Mouse (Mus musculus) forebrain, postnatal 0 days (tissue): ENCODE measurements around the gene Runx2. TPM values are rescaled to one million over a fixed set of nuclear protein-coding genes. Genes with fewer than 3 reads are reported as not detected.
A peak's percentile ranks its signal among the peaks of the same experiment; 100 is the strongest.

ENCODE experiments used
- ATAC-seq: fragments of 200-750 bp; cut with Nextera tagmentation; 2 replicates; pipeline ENCODE4 v1.8.0; 2017; ENCODE audit warnings: mild to moderate bottlenecking, moderate library complexity
- DNase-seq: peaks from one replicate; pipeline ENCODE4 v3.0.0-alpha.2; 2015
- H3K27ac ChIP-seq: fragments of 300-500 bp; sonication (generic); 2 replicates; pipeline ENCODE4 v1.5.1; 2014; ENCODE audit warnings: low read depth, mild to moderate bottlenecking, antibody characterized with exemption, low read length, moderate library complexity, mixed read lengths
- H3K27me3 ChIP-seq: fragments of 300-500 bp; sonication (generic); 2 replicates; pipeline ENCODE4 v1.6.1; 2014; ENCODE audit warnings: mild to moderate bottlenecking, low read length, mixed read lengths; ENCODE audit not compliant: insufficient read depth
- H3K36me3 ChIP-seq: fragments of 300-500 bp; sonication (generic); 2 replicates; pipeline ENCODE4 v1.6.1; 2014; ENCODE audit warnings: mild to moderate bottlenecking, moderate library complexity; ENCODE audit not compliant: insufficient read depth
- H3K4me1 ChIP-seq: fragments of 300-500 bp; sonication (generic); 2 replicates; pipeline ENCODE4 v1.6.1; 2014; ENCODE audit warnings: antibody characterized with exemption; ENCODE audit not compliant: insufficient read depth
- H3K4me2 ChIP-seq: fragments of 300-500 bp; sonication (generic); 2 replicates; pipeline ENCODE4 v1.6.1; 2014; ENCODE audit warnings: low read depth, mild to moderate bottlenecking, moderate library complexity
- H3K4me3 ChIP-seq: fragments of 300-500 bp; sonication (generic); 2 replicates; pipeline ENCODE4 v1.5.1; 2014; ENCODE audit warnings: low read depth, low read length, mixed read lengths
- H3K9ac ChIP-seq: fragments of 300-500 bp; sonication (generic); 2 replicates; pipeline ENCODE4 v1.6.1; 2014; ENCODE audit warnings: mild to moderate bottlenecking
- H3K9me3 ChIP-seq: fragments of 300-500 bp; sonication (generic); 2 replicates; pipeline ENCODE4 v1.6.1; 2016; ENCODE audit warnings: low read length
- CTCF ChIP-seq: sonication (generic); IDR thresholded peaks from 2 replicates; pipeline ENCODE4 v1.5.1; 2016; ENCODE audit warnings: antibody characterized with exemption, control low read depth, low read depth
- WGBS: fragments of 180-500 bp; shearing (Covaris S2); extraction: QIAGEN DNeasy Blood & Tissue Kit; methylation state at CpG from one replicate; pipeline ENCODE4 v1.1.7; 2014; 5-methylcytosine and 5-hydroxymethylcytosine counted together
- polyA plus RNA-seq: library from polyadenylated mRNA; unstranded; fragments of >200 nt; fragmentation: Nextera tagmentation; extraction: Ambion mirVana; gene quantifications from 2 replicates; pipeline ENCODE4 v1.2.1, GENCODE M21; 2015
- total RNA-seq: library from RNA; depleted of rRNA; stranded (reverse); fragments of >200 nt; gene quantifications from 2 replicates; pipeline ENCODE4 v1.2.3, GENCODE M21; 2014

The Runx2 gene
- total and polyA plus RNA-seq, 2 experiments from 2014 or later = 0.77 to 5.7 TPM

DNA sequence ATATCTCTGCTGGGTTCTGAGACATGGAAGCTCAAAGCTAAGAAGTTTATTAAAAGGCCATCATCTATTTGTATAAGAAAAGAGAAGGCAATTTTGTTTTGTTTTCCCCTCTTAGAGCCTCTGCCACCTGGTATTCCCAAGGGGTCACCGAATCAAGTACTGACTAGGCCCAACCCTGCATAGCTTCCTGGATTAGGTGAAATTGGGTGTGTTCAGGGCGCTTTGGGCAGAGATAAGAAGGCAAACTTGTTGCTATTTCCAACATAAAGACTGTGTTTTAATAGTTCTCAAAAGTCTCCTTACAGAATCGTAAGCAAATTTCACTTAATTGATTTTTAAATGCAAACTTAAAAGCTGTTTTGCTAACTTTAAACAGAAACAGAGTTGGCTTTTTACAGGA lies 173.7 kb downstream of the Runx2 start:
- Histone ChIP-seq H3K4me3 (no peak overlapping the region), H3K27ac (no peak overlapping the region), H3K4me1 (no peaks in the 10 kb centered on the region), H3K4me2 (no peak overlapping the region), H3K27me3 (no peaks in the 10 kb centered on the region), H3K9ac (no peak overlapping the region), H3K9me3 (no peaks in the 10 kb centered on the region), H3K36me3 (no peaks in the 10 kb centered on the region)
- no peak for DNase-seq
- ATAC-seq = no peak
- TF ChIP-seq CTCF = no peak
- 83% methylated on average over 3 of the region's 3 CpGs for WGBS

DNA sequence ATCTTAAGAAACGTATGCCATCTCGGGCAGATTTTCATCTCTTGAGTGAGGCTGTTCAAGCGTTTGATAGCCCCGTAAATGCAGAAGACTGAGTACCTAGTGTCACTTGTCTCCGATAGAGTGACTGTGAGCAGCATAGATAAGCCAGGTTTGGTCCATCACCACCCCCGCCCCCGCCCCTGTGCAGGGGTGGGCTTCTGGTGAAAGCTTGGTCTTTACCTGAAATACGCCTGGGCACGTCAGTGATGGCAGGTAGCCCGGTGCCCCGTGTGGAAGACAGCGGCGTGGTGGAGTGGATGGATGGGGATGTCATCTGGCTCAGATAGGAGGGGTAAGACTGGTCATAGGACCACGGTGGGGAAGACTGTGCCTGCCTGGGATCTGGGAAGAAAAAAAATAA lies 175.2 kb downstream of the Runx2 start:
- Histone ChIP-seq H3K36me3 (no peaks in the 10 kb centered on the region), H3K4me2 (no peak overlapping the region), H3K4me3 (no peak overlapping the region), H3K27ac (no peak overlapping the region), H3K27me3 (no peaks in the 10 kb centered on the region), H3K4me1 (no peaks in the 10 kb centered on the region), H3K9ac (no peak overlapping the region), H3K9me3 (no peaks in the 10 kb centered on the region)
- 95% methylated on average over 14 of the region's 14 CpGs for WGBS
- TF ChIP-seq CTCF = no peak
- DNase-seq = no peak
- ATAC-seq = no peak

DNA sequence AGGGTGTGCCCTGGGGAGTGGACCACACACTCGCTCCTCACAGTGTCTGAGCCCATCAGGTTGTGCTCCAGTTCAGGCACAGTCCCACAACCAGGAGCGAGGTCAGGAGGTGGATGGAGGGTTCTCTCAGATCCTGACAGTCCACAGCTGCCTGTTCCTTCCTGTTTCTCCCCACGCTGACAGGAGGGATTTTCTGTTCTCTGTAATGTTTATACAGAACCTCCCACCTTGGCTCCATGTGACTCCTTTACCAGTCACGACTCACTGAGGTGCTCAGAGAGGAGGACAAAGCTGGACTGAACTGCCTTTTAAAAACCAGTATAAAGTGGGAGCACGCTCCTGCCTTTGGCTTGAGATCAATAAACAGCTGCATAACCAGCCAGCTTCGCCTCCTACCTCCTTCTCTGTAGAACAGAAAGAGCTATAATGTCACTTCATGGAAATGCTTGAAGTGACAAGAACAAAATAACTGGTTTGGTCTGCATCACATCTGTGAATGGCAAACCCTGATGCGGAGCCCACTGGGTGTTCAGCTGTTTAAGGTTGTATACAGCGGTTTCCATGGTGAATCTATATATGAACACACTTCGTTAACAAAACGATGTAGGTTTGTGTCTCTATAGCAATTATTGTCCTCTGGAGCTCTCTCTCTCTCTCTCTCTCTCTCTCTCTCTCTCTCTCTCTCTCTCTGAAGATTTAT lies 177.3 kb downstream of the Runx2 start:
- no peak overlapping the region for H3K9ac ChIP-seq
- 0 out of 2 replicates have a peak overlapping the region, but pooled peaks have one; percentile 5 for H3K27ac ChIP-seq
- H3K4me2 ChIP-seq = no peak overlapping the region
- no peaks in the 10 kb centered on the region for H3K36me3 ChIP-seq
- no peaks in the 10 kb centered on the region for H3K27me3 ChIP-seq
- DNase-seq (peak; percentile 35), ATAC-seq (peak; percentile 68; the same call in 1 of the 2 replicates)
- H3K4me1 ChIP-seq = no peaks in the 10 kb centered on the region
- 50% methylated on average over 10 of the region's 10 CpGs for WGBS
- H3K4me3 ChIP-seq = no peak overlapping the region
- H3K9me3 ChIP-seq = no peaks in the 10 kb centered on the region
- no peak for TF ChIP-seq CTCF

DNA sequence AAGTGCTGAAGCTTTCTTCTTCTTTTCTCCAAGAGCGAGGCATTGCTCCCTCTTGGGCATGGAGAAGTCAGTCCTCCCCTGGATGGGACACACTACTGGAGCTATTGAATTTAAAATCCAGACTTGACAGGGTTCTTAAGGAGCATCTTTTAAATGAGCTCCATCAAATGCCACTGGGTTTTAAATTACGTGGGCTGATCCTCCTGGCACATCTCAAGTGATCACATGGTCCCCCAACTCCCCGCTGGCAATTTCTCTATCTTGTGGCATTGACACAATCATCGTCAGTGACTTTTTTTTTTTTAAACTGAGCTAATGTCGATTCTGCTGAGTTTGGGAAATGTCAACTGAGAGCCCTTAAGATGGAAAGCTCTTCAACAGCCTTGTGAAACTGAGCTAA lies 180.1 kb downstream of the Runx2 start:
- ATAC-seq = no peak
- Histone ChIP-seq H3K9ac (no peak overlapping the region), H3K9me3 (no peaks in the 10 kb centered on the region)

DNA sequence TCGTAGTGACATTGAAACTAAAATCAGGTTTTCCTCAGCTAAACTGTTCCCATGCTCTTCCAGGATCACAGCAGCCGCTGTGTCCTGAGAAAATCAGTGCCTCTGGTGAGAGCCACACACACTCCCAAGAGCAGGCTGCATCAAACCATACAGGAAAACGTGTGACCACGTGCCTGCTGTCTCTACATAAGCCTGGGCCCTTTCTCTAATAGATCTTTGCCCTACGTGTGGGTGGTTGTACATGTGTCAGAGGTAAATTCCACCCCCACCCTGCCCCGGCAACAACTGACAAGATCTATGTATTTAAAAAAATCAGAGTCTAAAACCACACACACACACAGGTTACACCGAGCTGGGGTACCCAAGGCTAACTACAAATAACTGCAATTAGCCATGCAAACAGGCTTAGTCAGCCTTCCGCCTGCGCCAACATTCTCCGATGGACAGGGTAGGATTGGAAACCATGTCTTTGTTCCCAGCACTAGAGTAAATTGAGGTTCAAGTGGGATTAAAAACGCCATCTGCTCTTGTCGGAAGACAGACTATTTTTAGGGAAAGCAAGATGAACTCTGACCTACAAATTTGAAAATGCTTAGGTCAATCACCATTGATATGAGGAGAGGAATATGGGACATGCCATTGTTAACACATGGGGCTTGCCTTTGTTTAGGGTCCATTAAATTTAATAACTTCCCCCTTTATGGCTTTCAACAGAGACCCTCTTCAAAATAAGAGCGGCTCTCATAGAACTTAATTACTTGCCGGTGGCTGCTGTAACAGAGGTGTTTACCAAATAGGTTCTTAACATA lies 180.8 kb downstream of the Runx2 start:
- Histone ChIP-seq H3K9ac (no peak overlapping the region), H3K27ac (no peak overlapping the region), H3K36me3 (no peaks in the 10 kb centered on the region), H3K27me3 (no peaks in the 10 kb centered on the region), H3K4me1 (no peaks in the 10 kb centered on the region), H3K4me2 (no peak overlapping the region), H3K9me3 (no peaks in the 10 kb centered on the region), H3K4me3 (no peak overlapping the region)
- DNase-seq (no peak), ATAC-seq (no peak)
- WGBS = 69% methylated on average over 14 of the region's 14 CpGs
- TF ChIP-seq CTCF = no peak

More for the DNA sequence above, 180.1 kb downstream of the Runx2 start:
- Histone ChIP-seq H3K27ac (no peak overlapping the region), H3K36me3 (no peaks in the 10 kb centered on the region), H3K4me1 (no peaks in the 10 kb centered on the region), H3K4me3 (no peak overlapping the region), H3K4me2 (no peak overlapping the region), H3K27me3 (no peaks in the 10 kb centered on the region)
- no peak for TF ChIP-seq CTCF
- no peak for DNase-seq
- WGBS = 60% methylated on average over 5 of the region's 5 CpGs

DNA sequence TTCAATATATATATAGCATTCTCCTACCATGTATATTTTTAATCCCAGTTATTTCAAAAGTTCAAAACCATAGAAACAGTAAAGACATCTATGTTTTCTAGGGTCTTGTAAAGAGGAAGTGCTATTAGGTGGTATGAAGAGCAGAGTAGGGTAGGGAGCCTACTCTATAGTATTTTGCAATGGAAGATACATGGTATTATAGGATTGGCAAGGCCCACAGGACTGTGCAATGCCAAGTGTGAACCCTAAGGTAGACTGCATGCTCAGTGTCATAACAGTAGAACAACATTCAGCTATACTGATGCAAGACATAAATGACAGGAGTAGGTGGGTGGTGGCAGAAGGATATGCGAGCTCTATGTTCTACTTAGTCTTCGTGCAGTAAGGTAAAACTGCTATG lies 181.7 kb downstream of the Runx2 start:
- Histone ChIP-seq H3K36me3 (no peaks in the 10 kb centered on the region), H3K4me3 (no peak overlapping the region), H3K9ac (no peak overlapping the region), H3K4me1 (no peaks in the 10 kb centered on the region), H3K27me3 (no peaks in the 10 kb centered on the region), H3K27ac (no peak overlapping the region), H3K4me2 (no peak overlapping the region), H3K9me3 (no peaks in the 10 kb centered on the region)
- ATAC-seq (no peak), DNase-seq (no peak)
- 93% methylated on average over 2 of the region's 2 CpGs for WGBS
- TF ChIP-seq CTCF = no peak

DNA sequence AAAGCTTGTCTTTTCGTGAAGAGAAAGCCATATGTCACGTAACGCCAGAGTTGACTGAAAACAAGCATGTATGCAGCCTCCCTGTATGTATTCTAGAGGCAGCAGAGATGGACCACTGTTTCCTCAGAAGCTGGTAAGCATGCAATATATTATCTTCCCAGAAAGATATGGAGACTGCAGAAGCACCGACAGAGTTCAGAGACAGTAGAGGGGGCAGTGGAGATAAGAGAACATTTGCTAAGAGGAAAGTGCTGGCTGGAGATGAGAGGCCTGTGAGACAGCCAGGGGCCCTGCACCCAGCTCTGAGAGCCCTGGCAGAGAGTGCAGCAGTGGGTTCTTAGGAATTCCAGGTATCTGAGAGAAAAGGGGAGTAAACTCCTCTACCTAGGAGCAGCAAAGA lies 182.3 kb downstream of the Runx2 start:
- H3K4me2 ChIP-seq = no peak overlapping the region
- no peak overlapping the region for H3K9ac ChIP-seq
- ATAC-seq = no peak
- H3K4me1 ChIP-seq = no peaks in the 10 kb centered on the region
- no peaks in the 10 kb centered on the region for H3K9me3 ChIP-seq
- no peak for TF ChIP-seq CTCF
- H3K4me3 ChIP-seq = no peak overlapping the region
- H3K36me3 ChIP-seq = no peaks in the 10 kb centered on the region
- 73% methylated on average over 4 of the region's 4 CpGs for WGBS
- H3K27ac ChIP-seq = 0 out of 2 replicates have a peak overlapping the region, but pooled peaks have one; percentile 29
- H3K27me3 ChIP-seq = no peaks in the 10 kb centered on the region
- no peak for DNase-seq
